Mouse (Mus musculus): ENCODE measurements around the gene Cdh6.

Gene Cdh6

DNA sequence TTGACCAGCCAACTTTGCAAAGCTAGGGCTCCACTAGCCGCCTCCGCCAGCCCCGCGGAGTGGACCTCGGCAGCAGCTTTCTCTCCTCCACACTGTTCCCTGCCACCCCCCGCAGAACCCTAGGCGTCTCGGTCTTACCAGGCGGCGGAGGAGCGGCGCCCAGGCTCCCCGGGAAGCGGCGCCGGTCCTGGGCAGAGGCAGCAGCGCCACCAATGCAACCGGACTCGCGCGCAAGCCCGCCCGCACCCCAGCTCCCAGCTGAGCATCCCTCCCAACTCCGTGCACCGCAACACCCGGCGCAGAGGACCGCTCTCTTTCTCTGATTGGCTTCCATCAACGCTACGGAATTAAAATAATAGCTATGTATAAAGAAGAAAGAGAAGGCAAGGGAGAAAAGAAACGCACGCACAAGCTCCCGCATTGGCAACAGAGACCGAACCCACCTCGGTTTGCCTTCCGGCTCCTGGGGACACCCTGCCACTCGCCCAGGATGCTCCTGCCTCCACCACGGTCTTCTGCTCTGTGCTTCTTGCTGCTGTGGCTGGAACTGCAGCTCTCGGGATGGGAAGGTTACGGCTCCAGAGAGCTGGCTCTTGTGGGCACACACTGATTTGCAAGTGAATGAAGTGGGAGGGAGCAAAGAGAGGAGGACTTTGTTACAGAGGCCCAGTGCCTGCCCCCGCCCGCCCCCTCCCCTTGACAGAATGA lies at the start of gene Cdh6:
TSS of gene Cdh6 (minus strand) at position 605 of the 708 bp plus-strand sequence.
- no peak for DNase-seq (ENCODE audit: low spot score)

DNA sequence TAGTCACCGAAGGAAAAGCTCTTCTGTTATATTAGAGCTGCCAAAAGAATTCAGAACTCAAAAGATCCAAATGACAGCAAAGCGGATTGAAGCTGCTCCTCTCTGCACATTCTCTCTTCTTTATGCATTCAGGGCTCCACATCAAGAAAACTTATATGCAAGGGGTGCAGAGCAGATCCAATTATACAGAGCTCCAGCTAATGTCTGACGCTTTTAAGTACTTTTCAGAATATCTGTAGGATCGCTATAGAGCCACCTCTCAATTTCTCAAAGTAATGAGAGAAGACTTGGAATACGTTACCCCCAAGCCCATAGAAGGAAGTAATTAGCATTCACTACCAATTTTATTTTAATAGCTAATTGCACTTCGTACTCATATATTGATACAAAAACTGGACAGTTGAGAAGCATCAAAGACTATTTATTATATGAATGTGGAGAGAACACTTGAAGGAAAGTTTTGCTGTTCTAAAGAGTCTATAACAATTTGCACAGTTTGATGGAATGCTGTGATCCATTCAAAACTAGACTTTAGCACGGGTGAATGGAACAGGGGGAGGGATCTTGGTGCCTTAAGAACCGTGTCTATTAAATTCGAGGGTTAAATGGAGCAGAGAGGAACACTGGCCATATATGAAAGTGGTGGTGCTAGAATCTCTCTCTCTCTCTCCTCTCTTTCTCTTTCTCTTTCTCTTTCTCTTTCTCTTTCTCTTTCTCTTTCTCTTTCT lies 46.4 kb upstream of the Cdh6 start:
- DNase-seq (ENCODE audit: low spot score), result no peak

DNA sequence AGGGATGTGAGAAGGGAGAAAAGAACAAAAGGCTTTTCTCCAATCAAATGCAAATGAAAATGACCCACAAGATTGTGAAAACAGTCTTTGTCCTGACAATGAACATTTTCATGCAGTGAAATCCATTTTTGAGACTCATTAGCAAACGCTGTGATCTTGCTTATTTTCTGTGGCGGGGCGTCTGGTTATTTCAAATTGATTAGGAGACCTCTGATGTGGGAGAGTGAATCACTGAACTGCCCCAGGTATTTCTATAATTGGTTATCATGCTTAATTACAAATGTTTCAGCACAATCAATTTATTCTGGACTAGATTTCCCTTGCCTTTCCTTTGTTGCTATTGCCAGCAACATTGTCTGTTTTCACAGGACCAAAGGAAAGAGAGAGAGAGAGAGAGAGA lies 44.3 kb upstream of the Cdh6 start:
- DNase-seq (ENCODE audit: low spot score), result no peak

DNA sequence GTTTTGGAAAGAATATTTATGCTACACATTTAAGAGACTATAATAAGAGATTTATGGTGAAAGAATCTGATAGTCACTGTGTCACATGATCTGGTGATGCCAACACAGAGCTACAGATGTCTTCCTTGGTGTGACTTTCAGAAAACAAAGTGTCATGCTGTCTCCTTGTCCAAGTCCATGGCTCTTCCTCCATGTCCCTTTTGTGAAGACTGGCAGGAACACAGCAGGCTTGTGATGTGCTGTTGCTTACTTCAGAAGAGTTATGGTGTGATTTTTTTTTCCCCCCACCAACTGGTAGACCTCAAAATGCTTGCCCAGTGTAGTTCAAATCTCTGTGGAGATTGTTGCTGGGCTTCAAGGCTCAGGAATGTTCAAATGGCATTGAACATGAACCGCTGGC lies 43.7 kb upstream of the Cdh6 start:
- no peak for DNase-seq (ENCODE audit: low spot score)

- no peak for DNase-seq (ENCODE audit: low spot score)
These were observed 39.5 kb upstream of the Cdh6 start for GRCm38 (mm10) chr15:13212956-13213355.

DNA sequence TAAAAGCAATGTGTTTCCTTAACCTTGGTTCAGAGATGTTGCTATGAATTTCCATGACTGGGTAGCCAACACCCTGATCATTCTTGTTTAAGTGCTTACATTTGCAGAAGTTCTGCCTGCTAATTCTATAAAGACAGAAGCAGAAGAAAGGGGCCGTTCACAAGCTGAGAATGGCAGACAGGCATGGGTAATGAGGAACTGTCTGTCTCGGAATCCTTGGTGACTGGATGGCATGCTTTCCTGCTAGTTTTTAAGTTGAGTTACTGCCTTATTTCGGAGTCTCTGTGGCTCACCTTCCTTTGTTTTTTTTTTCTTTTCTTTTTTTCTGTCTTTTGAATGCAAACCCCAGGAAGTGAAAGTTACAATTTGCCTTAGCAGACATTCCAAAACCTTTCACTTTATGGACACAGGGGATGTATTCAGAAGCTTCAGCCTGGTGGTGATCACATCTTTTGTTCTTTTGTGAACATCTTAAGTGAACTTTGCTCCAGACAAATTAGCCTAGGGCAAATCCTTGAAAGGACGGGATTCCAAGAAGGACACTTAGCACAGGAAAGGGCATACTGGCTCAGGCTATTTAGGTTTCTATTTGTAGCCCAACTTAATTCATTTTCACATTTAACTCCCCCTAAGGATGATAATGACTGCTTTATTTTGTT lies 38.7 kb upstream of the Cdh6 start:
- no peak for DNase-seq (ENCODE audit: low spot score)

GRCm38 (mm10) chr15:13210186-13210585 lies 36.7 kb upstream of the Cdh6 start:
- no peak for DNase-seq (ENCODE audit: low spot score)

DNA sequence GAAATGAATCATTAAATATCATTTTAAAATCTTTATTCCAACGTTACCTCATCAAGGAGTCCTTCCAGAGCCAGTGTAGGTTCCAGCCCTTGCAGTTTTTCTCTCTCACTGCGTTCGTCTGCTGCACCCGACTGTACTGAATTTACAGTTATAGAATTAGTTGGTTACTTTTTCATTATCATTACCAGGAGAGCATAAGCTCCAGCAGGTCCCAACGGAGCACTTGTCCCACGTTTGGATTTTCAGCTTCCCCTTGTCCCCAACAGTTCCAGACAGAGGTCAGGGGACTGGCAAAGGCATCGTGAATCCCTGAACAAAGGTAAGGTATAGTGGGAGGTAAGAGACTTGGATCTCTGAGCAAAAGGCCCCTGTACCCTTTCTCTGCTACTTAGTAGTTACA lies 35.2 kb upstream of the Cdh6 start:
- no peak for DNase-seq (ENCODE audit: low spot score)

DNA sequence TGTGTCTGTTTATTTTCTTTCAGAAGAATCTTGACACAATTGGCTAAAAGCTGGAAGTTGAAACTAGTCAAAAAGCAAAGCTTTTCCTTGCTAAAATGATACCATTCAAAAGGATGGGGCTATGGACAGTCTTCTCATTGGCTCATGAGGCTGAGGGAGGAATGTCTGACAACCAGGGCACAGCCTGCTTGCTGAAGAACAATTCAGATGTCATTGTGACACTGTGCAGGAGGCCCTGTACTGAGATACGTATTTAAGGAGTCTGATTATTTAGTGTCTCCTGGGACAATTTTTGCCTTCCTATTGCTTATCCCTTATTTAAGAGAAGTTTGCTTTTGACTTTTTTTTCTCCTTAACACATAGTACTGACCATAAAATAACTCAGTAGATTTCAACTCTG lies 22.8 kb upstream of the Cdh6 start:
- DNase-seq (ENCODE audit: low spot score), result no peak

DNA sequence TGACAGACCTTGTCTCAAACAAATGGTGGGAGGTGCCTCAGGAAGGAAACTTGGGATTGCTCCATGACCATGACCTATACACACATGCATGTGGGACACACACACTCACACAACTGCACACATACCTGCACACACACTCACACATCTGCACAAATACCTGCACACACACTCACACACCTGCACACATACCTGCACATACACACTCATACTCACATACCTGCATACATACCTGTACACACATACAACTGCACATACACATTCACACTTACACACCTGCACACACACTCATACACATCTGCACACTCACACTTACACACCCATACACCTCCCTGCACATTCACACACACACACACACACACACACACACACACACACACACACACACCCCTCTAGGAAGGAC lies 20.6 kb upstream of the Cdh6 start:
- no peak for DNase-seq (ENCODE audit: low spot score)

GRCm38 (mm10) chr15:13193076-13193475 lies 19.6 kb upstream of the Cdh6 start:
- no peak for DNase-seq (ENCODE audit: low spot score)

GRCm38 (mm10) chr15:13183661-13184060 lies 10.2 kb upstream of the Cdh6 start:
- no peak for DNase-seq (ENCODE audit: low spot score)

DNA sequence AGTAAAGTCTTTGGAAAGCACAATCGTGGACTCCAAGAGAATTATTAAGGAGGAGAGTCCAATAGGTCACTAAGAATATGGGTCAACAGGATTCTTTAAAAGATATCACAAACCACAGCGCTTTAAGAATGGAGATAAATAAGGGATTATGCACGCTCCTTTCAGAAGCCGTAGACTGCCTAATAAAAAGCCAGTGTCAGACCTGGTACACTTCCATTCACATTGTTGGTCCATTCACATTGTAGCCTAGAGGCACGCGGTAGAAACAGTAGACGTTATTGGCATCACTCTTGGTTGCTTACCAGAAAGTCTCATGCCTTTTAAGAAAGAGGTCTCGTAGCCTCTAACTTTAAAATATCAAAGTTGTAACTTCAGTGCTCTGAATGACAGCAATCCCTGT lies 8.0 kb upstream of the Cdh6 start:
- no peak for DNase-seq (ENCODE audit: low spot score)

- DNase-seq (ENCODE audit: low spot score), result no peak
These were observed 7.5 kb upstream of the Cdh6 start for GRCm38 (mm10) chr15:13181014-13181413.

- DNase-seq (ENCODE audit: low spot score), result no peak
These were observed 2.5 kb upstream of the Cdh6 start for GRCm38 (mm10) chr15:13175978-13176377.

DNA sequence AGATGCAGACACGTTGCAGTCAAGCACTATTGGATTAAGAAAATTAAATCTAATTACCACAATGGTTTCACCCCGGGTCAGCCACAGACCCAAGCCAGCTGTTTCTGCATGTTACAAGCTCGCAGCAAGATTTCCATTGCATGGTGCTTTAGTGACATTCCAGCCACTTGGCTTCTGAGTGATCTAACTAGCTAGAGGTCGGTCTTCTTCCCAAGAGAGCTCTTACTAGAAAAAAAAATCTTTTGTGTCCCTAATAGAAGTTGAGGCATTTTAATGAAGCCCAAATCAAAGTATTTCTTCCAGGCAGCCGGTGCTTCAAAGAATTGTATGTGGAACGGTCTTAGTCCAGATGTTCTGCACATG lies 1.1 kb upstream of the Cdh6 start:
- DNase-seq (ENCODE audit: low spot score), result no peak

DNA sequence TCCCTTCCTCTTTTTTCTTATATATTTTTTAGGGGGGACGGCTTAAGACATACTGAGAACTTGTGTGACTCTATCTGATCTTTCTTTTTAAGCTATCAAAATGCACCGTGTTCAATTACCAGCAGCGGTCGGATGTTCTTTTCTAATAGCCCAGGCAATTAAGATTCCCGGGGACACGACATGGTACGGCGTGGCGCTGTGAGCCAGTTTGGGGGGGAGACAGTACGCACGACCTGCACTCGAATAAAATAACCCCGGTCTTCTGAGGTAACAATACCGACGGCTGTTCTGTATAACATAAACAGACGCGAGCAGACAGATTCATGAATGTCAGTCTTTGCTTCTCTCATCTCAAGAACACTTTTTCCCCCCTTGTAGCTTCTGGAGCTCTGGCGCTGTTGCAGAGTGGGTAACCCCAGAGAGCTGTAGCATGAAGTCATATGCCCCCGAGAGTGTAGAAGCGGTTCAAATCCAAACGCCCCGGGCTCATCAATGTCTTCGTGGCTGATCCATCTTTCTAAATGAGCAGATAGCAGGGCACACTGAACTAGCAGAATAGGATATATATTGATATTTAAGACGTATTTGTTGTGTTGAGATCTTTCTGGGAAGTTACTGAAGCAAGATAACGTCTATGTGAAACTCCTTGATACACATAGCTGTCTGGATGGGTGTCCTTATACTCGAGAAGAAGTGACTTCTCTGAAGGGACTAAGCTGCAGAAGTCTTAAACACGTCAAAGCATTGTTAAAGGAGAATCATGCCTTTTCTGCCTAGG lies 554 bp upstream of the Cdh6 start:
- no peak for DNase-seq (ENCODE audit: low spot score)

DNA sequence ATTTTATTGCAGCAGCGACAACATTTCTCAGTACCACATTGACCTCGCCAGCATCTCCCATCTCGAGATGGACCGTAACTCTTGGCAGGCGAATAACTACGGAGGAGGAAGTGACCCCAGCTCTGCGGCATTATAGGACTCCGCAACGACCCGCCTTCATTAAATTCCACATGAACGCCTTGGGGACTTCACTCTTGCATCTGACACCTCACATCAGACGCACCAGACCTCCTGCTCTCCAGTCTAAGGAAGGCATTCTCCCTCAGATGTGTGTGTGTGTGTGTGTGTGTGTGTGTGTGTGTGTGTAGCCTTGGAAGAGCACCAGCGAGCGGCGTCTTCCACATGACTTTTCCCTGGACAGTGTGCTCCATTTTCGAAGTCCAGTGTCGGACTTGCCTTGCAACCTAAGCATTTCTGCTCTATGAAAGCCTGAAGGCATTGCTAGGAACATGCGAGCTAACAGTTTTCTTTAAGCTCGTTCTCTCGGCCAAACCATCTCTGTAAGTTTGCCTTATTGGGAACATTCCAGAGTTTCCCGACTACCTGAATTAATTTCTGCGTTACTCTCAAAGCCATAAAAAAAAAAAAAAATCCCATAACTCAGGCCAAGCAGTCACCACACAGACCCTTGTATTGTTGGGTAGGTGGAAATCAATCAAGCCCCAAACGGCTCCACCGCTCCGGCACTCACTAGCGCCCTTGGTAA lies 957 bp downstream of the Cdh6 start:
- DNase-seq (ENCODE audit: low spot score), result no peak

GRCm38 (mm10) chr15:13171486-13172364 lies 1.8 kb downstream of the Cdh6 start:
- no peak for DNase-seq (ENCODE audit: low spot score)

- DNase-seq (ENCODE audit: low spot score), result no peak
These were observed 8.2 kb downstream of the Cdh6 start for GRCm38 (mm10) chr15:13165094-13165885.
